Mouse (Mus musculus) spleen, adult 2 months (tissue): ENCODE data around the gene Actr8.

Experiments
- CTCF ChIP-seq: fragments of 200-500 bp; IDR thresholded peaks from 2 replicates; pipeline ENCODE4 v1.5.1; 2011; ENCODE audit warnings: mild to moderate bottlenecking, inconsistent platforms; ENCODE audit not compliant: insufficient read depth, insufficient read length, insufficient replicate concordance; ENCODE audit errors: extremely low read depth
- POLR2A ChIP-seq: fragments of 200-500 bp; IDR thresholded peaks from 2 replicates; pipeline ENCODE4 v1.6.1; 2011; ENCODE audit warnings: low read depth, low read length, inconsistent platforms

GRCm38 (mm10) chr14:30024387-30024786 lies 46.2 kb downstream of the Actr8 start:
- TF ChIP-seq CTCF (no peak), POLR2A (no peak)
